Mouse (Mus musculus) lung, postnatal 10 days (tissue): ENCODE measurements at regions not wholly inside any gene's neighbourhood (a gene's known extent, or its start where the extent isn't known, plus 50 kb on each side); places are given as distances from the start of the nearest gene placed in this dataset.

Experiments used
- DNase-seq: peaks from one replicate; pipeline ENCODE4 v3.0.0; 2021

DNA sequence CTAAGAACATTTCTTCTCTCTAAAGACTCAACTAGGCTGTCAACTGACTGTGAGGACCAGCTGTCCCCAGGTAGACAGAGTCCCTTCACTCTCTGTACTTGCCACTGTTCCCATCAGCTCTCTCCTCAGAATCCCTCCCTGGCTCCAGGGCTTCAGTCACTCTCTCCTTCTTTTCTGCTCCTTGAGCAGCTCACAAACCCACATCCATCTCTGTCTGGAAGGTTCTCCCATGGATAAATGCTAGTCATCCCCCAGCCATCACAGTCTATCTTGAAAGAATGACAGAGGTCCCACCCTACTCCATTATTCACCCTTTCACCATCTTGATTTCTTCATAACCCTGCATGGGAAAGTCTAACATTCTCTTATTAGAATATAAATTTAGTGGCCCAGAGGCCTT is 218.0 kb upstream of the Zfp637 start:
- DNase-seq: no peak

DNA sequence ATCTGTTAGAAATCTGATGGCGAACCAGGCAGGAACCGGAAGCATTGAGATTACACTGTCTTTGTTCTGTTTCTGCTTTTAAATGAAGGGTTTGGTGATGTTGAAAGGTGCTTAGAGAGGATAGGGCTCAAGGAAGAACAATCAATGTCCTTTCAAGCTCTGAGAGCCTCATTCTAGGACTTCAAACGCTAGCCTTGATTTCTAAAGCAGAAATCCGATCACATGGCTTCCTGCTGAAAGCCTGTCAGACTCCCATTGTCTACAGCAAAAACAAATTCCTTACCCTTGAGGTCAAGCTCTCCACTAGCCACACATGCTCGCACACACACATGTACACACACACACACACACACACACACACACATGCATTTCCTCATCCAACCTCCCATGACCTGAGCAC is 215.3 kb upstream of the Zfp637 start:
- DNase-seq: no peak

DNA sequence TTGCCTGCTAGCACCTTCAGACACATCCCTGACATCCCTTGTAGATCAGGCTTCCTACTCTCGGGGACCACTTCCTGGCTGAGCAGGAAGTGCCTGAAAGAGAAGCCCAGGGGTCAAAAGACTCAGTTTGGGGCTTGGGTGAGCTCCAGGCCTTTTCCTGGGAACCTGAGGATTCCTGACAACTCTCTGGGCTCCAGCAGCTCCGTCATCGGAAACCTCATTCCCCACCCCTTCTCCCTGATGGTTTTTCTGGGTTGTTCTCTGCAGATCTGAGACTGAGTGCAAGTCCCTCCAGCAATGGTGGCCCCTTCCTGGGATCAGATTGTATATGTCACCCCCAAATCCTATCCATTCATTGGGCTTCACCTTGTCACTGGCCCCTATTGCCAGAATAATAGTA is 213.5 kb upstream of the Zfp637 start:
- no peak for DNase-seq

- DNase-seq: no peak
These were observed 194.4 kb upstream of the Zfp637 start for GRCm38 (mm10) chr6:117646628-117647027.

DNA sequence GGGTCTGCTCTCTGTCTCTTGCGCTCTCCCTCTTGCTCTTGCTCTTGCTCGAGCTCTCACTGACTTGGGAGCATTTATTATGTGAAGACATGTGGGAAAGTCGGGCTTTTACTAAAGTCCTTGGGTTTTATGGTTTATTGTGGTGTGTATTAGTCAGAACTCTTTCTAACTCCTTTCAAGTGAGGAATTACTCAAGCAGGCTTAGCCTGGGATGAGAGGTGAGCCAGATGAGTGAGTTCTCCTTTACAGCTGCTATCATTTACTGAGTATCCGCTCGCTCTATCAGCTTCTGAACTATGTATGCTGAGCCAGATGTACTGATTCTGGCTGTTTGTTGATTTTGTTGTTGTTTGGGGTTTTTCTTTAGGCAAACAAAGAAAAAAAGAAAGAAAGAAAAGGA is 190.4 kb upstream of the Zfp637 start:
- DNase-seq: no peak

DNA sequence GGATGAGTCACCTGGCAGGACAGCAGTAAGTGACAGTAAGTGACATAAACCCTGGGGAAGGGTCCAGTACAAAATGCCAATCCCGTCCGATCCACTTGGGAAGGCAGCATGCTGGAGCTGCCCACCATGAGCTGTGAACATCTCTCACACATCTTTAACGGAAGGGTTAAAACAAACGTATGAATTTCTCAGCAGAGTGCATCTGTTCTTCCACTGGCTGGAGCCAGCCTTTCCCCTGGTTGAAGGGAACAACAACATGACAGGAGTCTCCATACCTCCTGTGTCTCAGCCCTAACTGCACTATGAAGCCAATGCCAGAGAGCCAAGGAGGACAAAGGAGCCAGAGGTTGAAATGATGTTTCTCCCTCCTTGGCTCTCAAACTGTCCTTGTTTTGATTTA is 189.4 kb upstream of the Zfp637 start:
- DNase-seq: no peak

DNA sequence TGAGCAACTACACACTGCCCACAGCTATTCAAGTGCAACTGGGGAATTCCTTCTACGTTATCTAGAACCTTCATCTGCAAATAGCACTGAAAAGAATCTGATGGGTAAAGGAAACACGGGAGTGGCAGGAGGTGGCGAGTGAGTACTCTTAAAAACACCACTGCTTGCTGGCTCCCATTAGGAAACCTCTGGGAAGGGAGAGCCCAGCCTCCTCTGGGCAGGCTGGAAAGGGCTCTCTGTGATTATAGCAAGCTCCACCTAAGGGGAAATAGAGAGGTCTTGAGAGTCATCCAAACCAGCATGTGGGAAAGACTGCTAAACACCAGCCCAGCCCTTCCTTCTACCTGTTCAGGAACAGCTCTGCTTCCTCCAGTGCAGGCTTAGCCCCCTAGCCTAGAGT is 189.0 kb upstream of the Zfp637 start:
- no peak for DNase-seq

DNA sequence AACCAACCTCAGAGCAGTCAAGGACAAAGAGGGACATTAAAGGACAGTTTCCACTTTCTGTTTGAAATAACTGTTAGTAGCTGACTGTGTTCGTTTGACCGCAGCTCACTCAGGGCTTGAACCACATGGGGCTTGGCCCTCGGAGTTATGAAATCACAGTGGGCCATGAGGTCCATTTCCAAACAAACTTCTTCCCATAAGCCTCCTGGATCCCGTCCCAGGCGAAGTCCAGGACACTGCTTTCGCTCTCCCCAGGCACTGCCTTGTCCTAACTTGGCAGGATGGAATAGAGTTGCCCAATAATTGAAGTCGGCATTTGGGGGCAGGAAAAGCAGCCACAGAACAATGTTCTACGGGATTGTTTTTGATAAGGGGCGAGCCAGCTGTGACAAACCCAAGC is 188.1 kb upstream of the Zfp637 start:
- DNase-seq: peak; percentile 82

GRCm38 (mm10) chr6:117653886-117654425 is 187.0 kb upstream of the Zfp637 start:
- DNase-seq: no peak

DNA sequence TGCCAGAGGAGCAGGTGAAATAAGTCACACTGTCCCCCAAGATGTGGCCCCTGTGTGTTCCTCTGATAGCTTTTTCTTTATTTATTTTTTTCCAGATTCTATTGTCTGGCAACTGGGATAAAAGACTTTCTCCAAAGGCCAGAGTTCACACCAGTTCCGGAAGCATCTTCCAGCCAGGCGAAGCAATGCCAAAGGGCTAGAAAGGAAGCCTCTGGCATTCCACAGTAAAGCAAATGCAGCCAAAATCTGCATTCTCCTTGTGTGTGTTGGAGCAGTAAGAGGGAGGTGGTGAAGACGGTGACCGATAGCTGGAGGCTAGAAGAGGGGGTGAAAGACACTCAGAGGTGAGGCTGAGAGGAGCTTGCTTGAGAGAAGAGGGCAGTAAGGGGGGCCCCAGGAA is 185.0 kb upstream of the Zfp637 start:
- DNase-seq: no peak

- peak; percentile 56 for DNase-seq
These were observed 180.4 kb upstream of the Zfp637 start for GRCm38 (mm10) chr6:117660576-117660975.

GRCm38 (mm10) chr6:117662635-117663034 is 178.3 kb upstream of the Zfp637 start:
- DNase-seq: no peak

DNA sequence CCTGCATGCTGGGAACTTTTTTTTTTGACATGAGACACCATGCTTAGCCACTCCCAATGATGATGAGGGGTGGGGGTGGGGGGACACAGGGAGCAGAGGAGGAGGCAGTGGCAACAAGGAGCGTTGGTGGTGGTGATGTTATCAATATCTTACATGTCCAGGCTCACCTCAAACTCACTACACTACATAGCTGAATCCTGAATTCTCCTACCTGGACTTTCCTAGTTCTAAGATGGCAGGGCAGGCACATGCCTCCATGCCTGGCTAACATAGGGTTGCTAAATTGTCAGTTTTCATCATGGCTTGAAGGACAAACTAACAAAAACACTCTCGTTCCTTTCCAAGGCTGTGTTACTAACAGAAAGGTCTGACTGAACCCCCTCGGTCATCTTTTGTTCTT is 170.6 kb upstream of the Zfp637 start:
- no peak for DNase-seq

- DNase-seq: no peak
These were observed 170.0 kb upstream of the Zfp637 start for GRCm38 (mm10) chr6:117670792-117671525.

DNA sequence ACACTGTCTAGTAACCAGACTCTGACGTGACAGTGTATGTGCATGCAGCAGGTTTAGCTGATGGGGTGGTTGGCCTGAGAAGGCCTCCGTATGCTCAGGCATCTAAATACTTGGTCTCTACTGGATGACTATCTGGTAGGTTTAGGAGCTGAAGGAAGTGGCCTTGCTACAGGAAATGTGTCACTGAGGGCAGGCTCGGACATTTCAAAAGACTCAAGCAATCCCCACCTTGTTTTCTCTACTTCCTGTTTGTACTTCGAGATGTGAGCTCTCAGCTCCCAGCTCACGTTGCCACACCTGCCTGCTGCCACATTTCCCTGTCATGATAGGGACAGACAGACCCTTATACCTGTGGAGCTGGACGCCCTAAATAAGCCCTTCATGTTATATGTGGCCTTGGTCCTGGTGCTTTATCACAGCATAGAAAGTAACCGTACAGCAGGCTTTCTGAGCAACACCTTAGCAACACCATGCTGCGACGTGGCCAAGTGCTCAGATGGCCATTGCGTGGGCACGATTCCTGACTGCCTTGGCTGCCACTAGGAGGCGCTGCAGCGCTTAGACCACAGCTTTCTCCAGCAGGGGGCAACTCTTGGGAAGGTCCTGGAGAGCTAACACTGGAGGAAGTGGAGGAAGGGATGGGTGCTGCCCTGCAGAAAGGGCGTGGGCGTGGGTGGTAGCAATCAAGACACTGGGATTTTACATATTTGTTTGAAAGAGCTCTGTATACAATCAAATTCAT is 165.8 kb upstream of the Zfp637 start:
- DNase-seq: peak; percentile 56

DNA sequence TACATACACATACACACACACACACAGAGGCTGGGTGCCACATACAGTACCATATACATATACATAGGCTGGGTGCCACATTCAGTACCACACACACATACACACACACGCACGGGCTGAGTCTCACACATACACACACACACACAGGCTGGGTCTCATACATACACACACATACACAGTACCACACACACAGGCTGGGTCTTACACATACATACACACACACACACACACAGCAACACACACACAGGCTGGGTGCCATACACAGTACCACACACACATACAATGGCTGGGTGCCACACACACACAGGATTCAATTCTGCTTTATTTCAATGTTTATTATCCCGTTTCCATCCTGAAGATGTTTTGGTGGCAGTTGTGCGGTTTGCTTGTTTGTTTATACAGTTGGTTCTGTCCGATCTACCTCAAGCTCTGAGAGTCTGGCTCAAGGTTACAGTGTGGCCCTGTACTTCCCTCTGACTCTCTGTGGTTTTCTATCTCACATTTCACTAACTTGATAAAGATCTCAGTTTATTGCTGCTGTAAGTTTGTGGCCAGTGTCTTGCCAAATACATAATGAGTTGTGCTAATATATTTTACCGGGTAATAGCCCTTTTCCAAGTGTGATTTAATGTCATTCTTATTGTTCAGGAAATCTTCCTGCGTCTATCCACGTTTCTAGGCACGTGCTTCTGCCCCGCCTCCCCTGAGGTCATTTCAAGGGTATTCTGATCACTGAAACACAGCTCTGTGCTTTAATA is 164.7 kb upstream of the Zfp637 start:
- no peak for DNase-seq

DNA sequence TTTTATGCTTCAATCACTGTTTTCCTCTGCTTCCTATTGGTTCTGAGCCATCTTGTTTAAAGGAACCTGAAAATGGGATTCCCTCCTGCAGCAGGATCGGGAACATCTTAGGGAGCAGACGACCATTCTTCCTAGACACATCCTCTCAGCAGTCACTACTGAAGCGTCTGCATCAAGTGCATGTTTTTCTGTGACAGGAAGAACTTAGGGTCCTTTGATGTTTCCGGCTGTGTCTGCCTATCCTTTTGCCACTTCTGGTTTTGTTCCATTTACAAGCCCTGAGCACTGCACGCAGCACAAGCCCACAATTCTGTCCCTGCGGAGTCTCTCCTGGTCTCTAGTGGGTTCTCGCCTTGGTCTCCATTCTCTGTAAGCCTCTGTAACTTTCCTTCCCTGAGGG is 163.9 kb upstream of the Zfp637 start:
- no peak for DNase-seq

GRCm38 (mm10) chr6:117677821-117678220 is 163.2 kb upstream of the Zfp637 start:
- DNase-seq: no peak

GRCm38 (mm10) chr6:117678276-117678675 is 162.7 kb upstream of the Zfp637 start:
- no peak for DNase-seq

DNA sequence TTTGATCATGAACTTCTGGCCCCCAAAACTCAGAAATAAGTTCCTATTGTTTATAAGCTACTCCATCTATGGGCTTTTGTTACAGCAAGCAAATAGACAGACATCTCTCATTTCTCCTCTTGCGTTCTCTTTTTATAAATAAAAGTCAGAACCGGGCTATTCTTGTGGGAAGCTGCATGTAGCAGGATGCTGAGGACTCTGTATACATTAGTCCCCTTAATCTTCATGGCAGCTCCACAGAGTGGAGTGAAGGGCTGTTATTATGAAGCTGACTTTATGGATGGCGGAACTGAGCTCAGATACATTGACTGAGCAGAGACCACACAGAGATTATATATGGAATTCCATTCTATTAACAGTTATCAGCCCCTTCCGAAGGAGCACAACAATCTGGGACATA is 162.1 kb upstream of the Zfp637 start:
- DNase-seq: no peak

GRCm38 (mm10) chr6:117686212-117686611 is 154.8 kb upstream of the Zfp637 start:
- DNase-seq: no peak

DNA sequence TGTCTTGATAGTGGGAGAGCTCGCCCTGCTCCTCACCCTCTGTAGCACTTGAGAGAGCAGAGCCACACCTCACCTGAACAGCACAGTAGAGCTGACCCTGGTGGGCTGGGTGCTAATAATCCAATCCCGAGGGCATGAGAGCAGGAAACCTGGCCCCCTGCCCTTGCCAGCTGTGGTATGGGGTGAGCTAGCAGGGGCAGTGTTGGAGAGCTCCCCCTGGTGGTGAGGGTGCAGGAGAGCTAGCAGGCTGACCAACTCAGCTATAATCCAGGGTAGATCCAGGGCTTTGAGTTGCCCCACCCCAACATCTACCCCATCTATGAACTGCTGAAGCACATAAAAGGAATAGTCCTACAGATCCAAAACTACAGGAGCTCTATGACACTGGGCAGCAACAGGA is 153.9 kb upstream of the Zfp637 start:
- DNase-seq: peak; percentile 47

GRCm38 (mm10) chr6:117688664-117689178 is 152.3 kb upstream of the Zfp637 start:
- DNase-seq: peak; percentile 44
